Mouse (Mus musculus) hindbrain, embryonic 12.5 days (tissue): ENCODE results near the gene Bfsp1. TPM values are rescaled to one million over a fixed set of nuclear protein-coding genes. Genes with fewer than 3 reads are reported as not detected.
A peak's percentile ranks its signal among the peaks of the same experiment; 100 is the strongest.

Source experiments
- ATAC-seq: fragments of 200-750 bp; cut with Nextera tagmentation; 2 replicates; pipeline ENCODE4 v1.8.0; 2017; ENCODE audit warnings: moderate TSS enrichment; ENCODE audit not compliant: low FRiP score
- H3K27ac ChIP-seq: fragments of 300-500 bp; sonication (generic); 2 replicates; pipeline ENCODE4 v1.5.1; 2016; ENCODE audit warnings: mild to moderate bottlenecking
- H3K27me3 ChIP-seq: fragments of 300-500 bp; sonication (generic); 2 replicates; pipeline ENCODE4 v1.6.1; 2016; ENCODE audit warnings: mild to moderate bottlenecking
- H3K36me3 ChIP-seq: fragments of 300-500 bp; sonication (generic); 2 replicates; pipeline ENCODE4 v1.6.1; 2016; ENCODE audit warnings: mild to moderate bottlenecking
- H3K4me1 ChIP-seq: fragments of 300-500 bp; sonication (generic); 2 replicates; pipeline ENCODE4 v1.6.1; 2016
- H3K4me2 ChIP-seq: fragments of 300-500 bp; sonication (generic); replicated peaks from 2 replicates; pipeline ENCODE4 v1.6.1; 2016; ENCODE audit warnings: mild to moderate bottlenecking
- H3K4me3 ChIP-seq: fragments of 300-500 bp; sonication (generic); 2 replicates; pipeline ENCODE4 v1.5.1; 2016; ENCODE audit warnings: mild to moderate bottlenecking
- H3K9ac ChIP-seq: fragments of 300-500 bp; sonication (generic); 2 replicates; pipeline ENCODE4 v1.6.1; 2016; ENCODE audit warnings: mild to moderate bottlenecking, moderate library complexity
- H3K9me3 ChIP-seq: fragments of 300-500 bp; sonication (generic); replicated peaks from 2 replicates; pipeline ENCODE4 v1.6.1; 2016; ENCODE audit warnings: mild to moderate bottlenecking
- WGBS: fragments of 180-500 bp; shearing (Covaris S2); methylation state at CpG from one replicate; pipeline ENCODE4 v1.1.7; 2016; 5-methylcytosine and 5-hydroxymethylcytosine counted together
- polyA plus RNA-seq: library from polyadenylated mRNA; unstranded; fragments of >200 nt; fragmentation: Nextera tagmentation; extraction: Ambion mirVana; gene quantifications from 2 replicates; pipeline ENCODE4 v1.2.1, GENCODE M21; 2016

Gene Bfsp1
- polyA plus RNA-seq, 1 experiment from 2014 or later: 2.3 TPM

- no peaks in the 10 kb centered on the region for H3K27me3 ChIP-seq
- WGBS: 78% methylated on average over 17 of the region's 17 CpGs
- no peak overlapping the region for H3K27ac ChIP-seq
Measured at GRCm38 (mm10) chr2:143831645-143832044, 31.3 kb downstream of the Bfsp1 start.

DNA sequence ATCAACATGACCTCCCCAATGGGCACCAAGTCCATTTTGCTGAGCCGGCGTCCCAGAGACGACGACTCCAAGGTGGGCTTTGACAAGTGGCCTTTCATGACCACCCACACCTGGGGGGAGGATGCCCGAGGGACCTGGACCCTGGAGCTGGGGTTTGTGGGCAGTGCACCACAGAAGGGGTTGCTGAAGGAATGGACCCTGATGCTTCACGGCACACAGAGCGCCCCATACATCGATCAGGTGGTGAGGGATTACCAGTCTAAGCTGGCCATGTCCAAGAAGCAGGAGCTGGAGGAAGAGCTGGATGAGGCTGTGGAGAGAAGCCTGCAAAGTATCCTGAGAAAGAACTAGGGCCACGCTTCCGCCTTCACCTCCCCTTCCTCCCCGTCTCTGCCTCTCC is 49.5 kb downstream of the Bfsp1 start:
- Histone ChIP-seq H3K27ac (no peak overlapping the region), H3K9ac (no peak overlapping the region), H3K4me2 (no peak overlapping the region), H3K36me3 (no peaks in the 10 kb centered on the region), H3K27me3 (no peaks in the 10 kb centered on the region), H3K4me1 (no peaks in the 10 kb centered on the region), H3K9me3 (no peaks in the 10 kb centered on the region), H3K4me3 (no peak overlapping the region)
- no peak for ATAC-seq
- WGBS: 89% methylated on average over 11 of the region's 11 CpGs

More at GRCm38 (mm10) chr2:143831645-143832044, 31.3 kb downstream of the Bfsp1 start:
- no peaks in the 10 kb centered on the region for H3K36me3 ChIP-seq
- H3K4me3 ChIP-seq: no peak overlapping the region
- H3K4me2 ChIP-seq: no peak overlapping the region
- H3K9me3 ChIP-seq: no peaks in the 10 kb centered on the region
- ATAC-seq: no peak
- no peak overlapping the region for H3K9ac ChIP-seq
- H3K4me1 ChIP-seq: no peaks in the 10 kb centered on the region

GRCm38 (mm10) chr2:143812262-143812661 is 50.7 kb downstream of the Bfsp1 start:
- Histone ChIP-seq H3K27ac (no peak overlapping the region), H3K4me1 (no peaks in the 10 kb centered on the region), H3K4me3 (no peak overlapping the region), H3K9me3 (no peaks in the 10 kb centered on the region), H3K4me2 (no peak overlapping the region), H3K36me3 (no peaks in the 10 kb centered on the region), H3K9ac (no peak overlapping the region), H3K27me3 (no peaks in the 10 kb centered on the region)
- ATAC-seq: no peak
- WGBS: 55% methylated on average over 4 of the region's 4 CpGs

DNA sequence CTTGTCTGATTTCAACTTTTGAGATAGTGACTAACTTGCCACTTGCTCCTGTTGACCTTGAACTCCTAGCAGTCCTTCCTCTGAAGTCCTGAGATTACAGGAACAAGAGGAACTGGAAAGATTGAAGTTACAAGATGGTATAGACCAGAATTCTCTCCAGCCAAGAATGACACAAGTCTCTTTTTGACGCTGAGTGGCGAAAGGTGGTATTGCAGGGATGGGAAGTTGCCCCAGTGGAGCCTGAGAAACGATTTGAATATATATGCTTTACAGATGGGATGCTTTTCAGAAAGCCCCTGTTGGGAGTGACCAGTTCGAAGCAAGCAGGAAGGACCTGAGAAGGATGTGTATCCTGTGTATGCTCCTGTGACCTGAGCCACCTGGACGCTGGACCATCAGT is 54.2 kb downstream of the Bfsp1 start:
- Histone ChIP-seq H3K9me3 (no peaks in the 10 kb centered on the region), H3K4me2 (no peak overlapping the region), H3K9ac (no peak overlapping the region), H3K27ac (no peak overlapping the region), H3K4me1 (peaks cover 6% of the 10 kb centered on the region), H3K36me3 (no peaks in the 10 kb centered on the region), H3K27me3 (no peaks in the 10 kb centered on the region), H3K4me3 (no peak overlapping the region)
- no peak for ATAC-seq
- 70% methylated on average over 5 of the region's 5 CpGs for WGBS

DNA sequence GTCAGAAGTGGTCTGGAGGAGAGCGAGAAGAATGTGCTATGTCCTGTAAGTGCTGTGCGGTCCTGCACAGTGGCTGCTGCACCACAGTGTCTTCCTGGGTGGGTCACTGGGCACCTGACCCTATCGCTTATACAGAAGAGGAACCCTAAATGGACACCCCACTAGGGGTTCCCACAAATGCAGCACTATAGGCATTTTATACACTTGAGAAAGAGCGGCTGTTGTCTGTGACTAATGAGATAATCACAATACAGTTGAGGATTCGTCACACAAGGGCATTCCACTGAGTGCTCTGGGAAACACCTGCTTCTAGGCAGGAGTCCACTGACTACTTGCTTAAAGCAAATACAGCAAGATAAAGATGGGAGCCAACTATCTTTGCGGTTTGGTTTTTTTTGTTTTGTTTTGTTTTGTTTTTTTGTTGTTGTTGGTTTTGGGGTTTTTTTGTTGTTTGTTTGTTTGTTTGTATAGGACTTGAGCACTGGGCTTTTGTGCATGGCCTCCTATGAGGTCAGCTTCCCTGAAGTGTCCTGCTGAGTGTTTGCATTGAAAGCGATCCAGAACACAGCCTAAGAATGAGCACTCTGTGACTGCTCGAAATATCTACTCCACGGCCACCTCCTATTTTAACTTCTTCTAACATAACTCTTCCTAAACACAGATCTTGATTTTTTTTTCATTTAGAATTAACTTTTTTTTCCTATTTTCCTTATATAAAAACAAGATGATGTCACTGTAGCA is 55.9 kb downstream of the Bfsp1 start:
- no peak overlapping the region for H3K4me3 ChIP-seq
- H3K27me3 ChIP-seq: no peaks in the 10 kb centered on the region
- WGBS: 62% methylated on average over 9 of the region's 9 CpGs
- no peak overlapping the region for H3K4me2 ChIP-seq
- no peak overlapping the region for H3K9ac ChIP-seq
- H3K9me3 ChIP-seq: no peaks in the 10 kb centered on the region
- ATAC-seq: peak; percentile 75
- H3K4me1 ChIP-seq: peaks cover 6% of the 10 kb centered on the region
- no peaks in the 10 kb centered on the region for H3K36me3 ChIP-seq
- no peak overlapping the region for H3K27ac ChIP-seq

DNA sequence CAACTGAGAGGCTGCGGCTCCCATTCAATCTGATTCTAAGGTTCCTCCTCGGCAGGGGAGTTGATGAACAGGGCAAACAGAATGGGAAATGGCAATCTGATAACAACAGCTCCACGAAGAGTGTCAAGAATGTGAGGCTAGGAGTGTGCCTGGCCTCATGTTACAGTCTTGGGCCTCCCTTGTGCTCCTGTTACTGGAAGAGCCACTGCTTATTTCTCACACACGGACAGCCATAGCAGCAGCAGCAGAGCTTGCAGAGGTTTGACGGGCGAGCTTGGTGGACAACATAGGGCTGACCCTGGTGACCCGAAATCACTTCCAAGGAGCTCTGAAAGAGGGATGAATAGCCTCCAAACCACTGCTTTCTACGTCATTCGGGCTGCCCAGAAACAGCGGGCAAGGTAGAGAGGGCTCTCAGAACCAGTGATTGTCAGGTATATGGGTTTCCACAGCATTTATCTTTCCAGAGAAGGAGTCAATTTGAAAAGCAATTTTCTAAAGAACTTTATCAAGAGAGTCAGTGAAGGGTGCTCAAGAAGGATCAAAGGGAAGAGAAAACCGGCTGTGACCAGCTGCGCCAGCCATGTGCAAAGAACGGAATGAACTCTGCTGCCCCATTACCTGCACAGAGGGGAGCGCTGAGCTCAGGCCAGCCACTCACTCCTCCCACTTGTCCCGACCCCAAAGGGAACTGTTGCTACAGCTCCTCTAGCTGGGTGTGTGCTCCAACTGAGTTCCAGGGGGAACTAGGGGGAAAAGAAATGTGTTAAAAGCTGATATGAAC is 56.6 kb downstream of the Bfsp1 start:
- Histone ChIP-seq H3K9ac (no peak overlapping the region), H3K27me3 (no peaks in the 10 kb centered on the region), H3K4me1 (peaks cover 6% of the 10 kb centered on the region), H3K27ac (no peak overlapping the region), H3K9me3 (no peaks in the 10 kb centered on the region), H3K36me3 (no peaks in the 10 kb centered on the region), H3K4me3 (no peak overlapping the region), H3K4me2 (no peak overlapping the region)
- peak; percentile 29; the same call in 1 of the 2 replicates for ATAC-seq
- WGBS: 67% methylated on average over 15 of the region's 15 CpGs

- no peak overlapping the region for H3K4me3 ChIP-seq
- no peaks in the 10 kb centered on the region for H3K4me1 ChIP-seq
- H3K27ac ChIP-seq: no peak overlapping the region
- no peak overlapping the region for H3K9ac ChIP-seq
- 78% methylated on average over 5 of the region's 5 CpGs for WGBS
- ATAC-seq: no peak
- no peaks in the 10 kb centered on the region for H3K36me3 ChIP-seq
- H3K27me3 ChIP-seq: no peaks in the 10 kb centered on the region
- no peaks in the 10 kb centered on the region for H3K9me3 ChIP-seq
- no peak overlapping the region for H3K4me2 ChIP-seq
Measured at GRCm38 (mm10) chr2:143801097-143801496, 61.9 kb downstream of the Bfsp1 start.

DNA sequence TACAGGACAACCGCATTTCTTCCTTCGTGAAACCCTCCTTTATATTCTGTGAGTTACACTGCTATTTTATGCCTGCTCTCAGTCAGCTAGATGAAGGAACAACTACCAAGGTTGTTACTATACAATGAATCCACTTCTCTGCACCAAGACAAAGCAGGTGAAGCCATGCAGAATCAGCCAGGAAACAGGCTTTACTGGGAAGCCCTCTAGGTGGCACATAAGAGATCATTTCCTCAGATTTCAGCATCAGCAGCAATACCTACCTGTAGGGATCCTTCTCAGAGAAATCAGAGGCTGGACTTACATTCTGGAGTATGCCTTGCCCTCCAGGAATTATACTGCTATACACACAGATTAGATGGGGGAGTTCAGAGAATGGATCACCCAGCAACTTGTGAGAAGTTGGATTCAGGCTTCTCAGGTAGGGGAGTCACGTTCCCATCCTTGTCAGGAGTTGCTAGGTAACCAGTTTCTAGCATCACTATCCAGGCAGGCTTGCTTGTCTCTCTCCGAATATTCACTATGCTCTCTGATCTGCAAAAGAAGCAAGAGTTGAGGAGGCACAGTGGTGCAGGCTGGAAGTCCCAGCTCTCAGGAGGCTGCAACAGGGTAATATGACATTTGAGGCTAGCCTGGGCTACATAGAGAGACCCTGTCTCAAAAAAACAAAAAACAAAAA is 66.5 kb downstream of the Bfsp1 start:
- Histone ChIP-seq H3K36me3 (no peaks in the 10 kb centered on the region), H3K27me3 (no peaks in the 10 kb centered on the region), H3K4me2 (no peak overlapping the region), H3K4me1 (no peaks in the 10 kb centered on the region), H3K27ac (no peak overlapping the region), H3K9ac (no peak overlapping the region), H3K4me3 (no peak overlapping the region), H3K9me3 (no peaks in the 10 kb centered on the region)
- no peak for ATAC-seq
- WGBS: 76% methylated on average over 4 of the region's 4 CpGs

DNA sequence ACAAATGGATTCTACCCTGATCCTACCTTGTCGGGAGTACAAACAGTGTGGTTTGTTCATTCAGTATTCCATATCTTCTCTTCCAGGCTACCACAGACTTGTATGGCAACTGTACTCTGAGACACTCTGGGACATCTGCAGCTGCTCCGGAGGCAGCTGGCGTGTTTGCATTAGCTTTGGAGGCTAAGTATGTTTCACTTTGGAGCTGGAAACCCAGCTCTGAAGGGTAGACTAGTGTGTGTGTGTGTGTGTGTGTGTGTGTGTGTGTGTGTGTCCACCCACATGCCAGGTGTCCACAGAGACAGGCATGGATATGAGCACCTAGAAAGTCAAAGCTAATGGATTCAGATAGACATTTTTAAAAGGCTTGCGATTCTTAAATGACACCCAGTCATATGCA is 67.1 kb downstream of the Bfsp1 start:
- no peak overlapping the region for H3K27ac ChIP-seq
- H3K9me3 ChIP-seq: no peaks in the 10 kb centered on the region
- no peaks in the 10 kb centered on the region for H3K36me3 ChIP-seq
- H3K4me1 ChIP-seq: no peaks in the 10 kb centered on the region
- ATAC-seq: no peak
- H3K9ac ChIP-seq: no peak overlapping the region
- H3K4me2 ChIP-seq: no peak overlapping the region
- H3K27me3 ChIP-seq: no peaks in the 10 kb centered on the region
- H3K4me3 ChIP-seq: no peak overlapping the region
- WGBS: 89% methylated on average over 4 of the region's 4 CpGs

- no peak for ATAC-seq
- no peak overlapping the region for H3K4me3 ChIP-seq
- no peak overlapping the region for H3K4me2 ChIP-seq
- H3K9ac ChIP-seq: no peak overlapping the region
- no peaks in the 10 kb centered on the region for H3K4me1 ChIP-seq
- no peaks in the 10 kb centered on the region for H3K27me3 ChIP-seq
- no peak overlapping the region for H3K27ac ChIP-seq
- no peaks in the 10 kb centered on the region for H3K36me3 ChIP-seq
- no peaks in the 10 kb centered on the region for H3K9me3 ChIP-seq
- WGBS: 87% methylated on average over 5 of the region's 5 CpGs
Measured at GRCm38 (mm10) chr2:143789911-143790310, 73.1 kb downstream of the Bfsp1 start.

DNA sequence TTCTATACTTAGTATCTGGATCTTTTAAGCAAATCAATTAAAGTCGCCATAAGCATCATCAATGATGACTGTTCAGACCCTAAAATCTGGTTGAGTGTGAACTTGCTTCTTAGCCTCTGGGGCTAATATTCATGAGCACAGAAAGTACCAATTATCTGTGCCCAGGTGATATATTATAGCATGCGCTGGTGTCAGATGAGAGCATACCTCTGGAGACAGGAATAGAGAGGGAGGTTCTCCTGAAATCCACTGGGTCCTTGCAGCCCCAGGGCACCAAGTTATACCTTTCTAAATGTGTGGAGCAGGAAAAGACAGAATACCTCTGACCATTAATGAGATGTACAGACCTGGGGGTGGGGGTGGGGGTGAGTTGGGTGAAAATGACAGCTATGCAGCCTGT is 82.7 kb downstream of the Bfsp1 start:
- Histone ChIP-seq H3K4me1 (no peaks in the 10 kb centered on the region), H3K27me3 (no peaks in the 10 kb centered on the region), H3K36me3 (no peaks in the 10 kb centered on the region), H3K4me2 (no peak overlapping the region), H3K4me3 (no peak overlapping the region), H3K9me3 (no peaks in the 10 kb centered on the region), H3K27ac (no peak overlapping the region), H3K9ac (no peak overlapping the region)
- WGBS: 92% methylated on average over 2 of the region's 2 CpGs
- no peak for ATAC-seq
